Mouse (Mus musculus): Measurements from ENCODE around the gene Ltb.
"Not testable (repeated sequence)": the region's sequence is repeated elsewhere in the genome, so short reads cannot be mapped to it uniquely, and the experiment has no call there.

Ltb gene

GRCm38 (mm10) chr17:35225456-35225855 is 31.2 kb downstream of the Ltb start:
- DNase-seq (ENCODE audit: low spot score in 2 of 2), result no peak

DNA sequence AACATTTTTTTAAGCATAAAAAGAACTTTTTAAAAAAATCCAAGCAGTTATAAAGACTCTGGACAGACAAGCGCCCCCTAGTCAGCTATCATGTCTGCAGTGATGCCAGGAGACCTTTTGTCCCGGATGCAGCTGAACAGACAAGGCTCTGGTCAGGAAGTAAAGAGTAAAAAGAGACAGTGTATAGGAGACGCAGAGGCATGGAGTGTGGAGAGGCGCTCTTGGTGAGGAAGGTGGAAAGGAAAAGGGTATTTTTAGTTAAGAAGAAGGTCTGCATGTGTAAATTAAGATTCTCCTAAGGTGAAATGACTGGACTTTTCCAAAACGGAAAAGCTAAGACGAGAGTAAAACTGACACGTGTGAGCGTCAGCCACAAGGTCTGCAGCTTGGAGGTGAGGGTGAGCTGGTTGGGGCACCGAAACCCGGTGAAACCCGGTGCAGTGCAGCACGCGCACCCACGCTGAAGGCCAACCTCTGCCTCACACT is 32.4 kb downstream of the Ltb start:
- no peak for DNase-seq (ENCODE audit: low spot score in 2 of 2)

- no peak for DNase-seq (ENCODE audit: low spot score in 2 of 2)
These were observed 36.8 kb downstream of the Ltb start for GRCm38 (mm10) chr17:35231022-35231421.

GRCm38 (mm10) chr17:35232043-35232442 is 37.8 kb downstream of the Ltb start:
- peak; percentile 69 to 91 for DNase-seq (ENCODE audit: low spot score in 2 of 2)

GRCm38 (mm10) chr17:35232659-35233058 is 38.4 kb downstream of the Ltb start:
- DNase-seq (ENCODE audit: low spot score in 2 of 2), result no peak

DNA sequence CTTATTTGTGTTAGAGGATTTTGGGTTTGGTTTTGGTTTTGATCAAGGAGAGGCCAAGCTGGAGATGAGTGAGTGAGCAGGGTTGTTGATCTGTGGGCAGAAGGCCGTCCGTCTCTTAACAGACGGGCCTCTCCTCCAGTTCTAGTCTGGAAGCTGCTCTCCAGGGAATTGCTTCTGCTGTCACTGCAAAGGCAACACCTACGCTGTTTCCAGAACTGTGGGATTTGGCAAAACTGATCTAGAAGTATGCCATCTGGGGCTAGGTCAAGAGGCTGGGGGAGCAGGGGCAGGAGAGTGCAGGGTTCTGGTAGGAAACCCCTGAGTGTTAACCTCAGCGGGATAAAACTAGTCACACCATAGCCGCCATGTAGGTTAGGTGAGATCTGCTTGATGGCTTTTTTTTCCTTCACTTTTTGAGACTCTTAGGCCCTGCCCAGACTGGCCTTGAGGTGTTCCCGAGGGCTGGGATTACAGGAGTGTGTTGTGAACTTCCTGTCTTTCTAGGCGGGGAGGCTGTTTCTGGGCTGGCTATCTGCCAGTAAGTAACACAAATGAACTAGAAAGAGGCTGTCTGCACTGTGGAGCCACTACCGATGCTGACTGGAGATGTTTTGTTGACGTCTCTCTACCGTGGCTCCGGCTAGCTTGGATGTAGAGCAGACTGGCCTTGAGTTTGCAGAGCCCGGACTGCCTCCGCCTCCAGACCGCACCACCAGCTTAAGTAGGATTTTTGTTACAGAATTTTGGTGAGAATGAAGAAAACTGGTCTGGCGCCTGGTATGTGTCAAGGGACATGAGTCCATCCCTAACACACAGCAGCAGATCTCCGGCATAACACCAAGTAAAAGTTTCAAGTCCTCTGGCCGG is 39.1 kb downstream of the Ltb start, which contains the start of gene Atp6v1g2:
Gene Atp6v1g2 (plus strand): TSS at position 547 of the 867 bp plus-strand sequence.
- no peak for DNase-seq (ENCODE audit: low spot score in 2 of 2)

DNA sequence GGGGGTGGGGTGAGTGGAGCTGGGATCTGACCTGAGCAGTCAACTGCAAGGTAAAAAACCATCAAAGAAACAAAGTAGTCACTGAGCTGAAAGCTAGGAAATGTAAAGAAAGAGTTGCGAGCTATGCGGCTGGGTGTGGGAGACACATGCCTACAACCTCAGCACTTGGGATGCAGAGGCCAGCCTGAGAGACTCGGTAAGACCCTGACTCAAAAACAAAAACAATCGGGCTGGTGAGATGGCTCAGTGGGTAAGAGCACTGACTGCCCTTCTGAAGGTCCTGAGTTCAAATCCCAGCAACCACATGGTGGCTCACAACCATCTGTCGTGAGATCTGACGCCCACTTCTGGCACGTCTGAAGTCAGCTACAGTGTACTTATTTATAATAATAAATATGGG is 39.9 kb downstream of the Ltb start:
- not testable (repeated sequence) for DNase-seq (ENCODE audit: low spot score in 2 of 2)

GRCm38 (mm10) chr17:35234903-35235302 is 40.7 kb downstream of the Ltb start:
- DNase-seq (ENCODE audit: low spot score in 2 of 2), result peak in 1 of 2 experiments; percentile 43

DNA sequence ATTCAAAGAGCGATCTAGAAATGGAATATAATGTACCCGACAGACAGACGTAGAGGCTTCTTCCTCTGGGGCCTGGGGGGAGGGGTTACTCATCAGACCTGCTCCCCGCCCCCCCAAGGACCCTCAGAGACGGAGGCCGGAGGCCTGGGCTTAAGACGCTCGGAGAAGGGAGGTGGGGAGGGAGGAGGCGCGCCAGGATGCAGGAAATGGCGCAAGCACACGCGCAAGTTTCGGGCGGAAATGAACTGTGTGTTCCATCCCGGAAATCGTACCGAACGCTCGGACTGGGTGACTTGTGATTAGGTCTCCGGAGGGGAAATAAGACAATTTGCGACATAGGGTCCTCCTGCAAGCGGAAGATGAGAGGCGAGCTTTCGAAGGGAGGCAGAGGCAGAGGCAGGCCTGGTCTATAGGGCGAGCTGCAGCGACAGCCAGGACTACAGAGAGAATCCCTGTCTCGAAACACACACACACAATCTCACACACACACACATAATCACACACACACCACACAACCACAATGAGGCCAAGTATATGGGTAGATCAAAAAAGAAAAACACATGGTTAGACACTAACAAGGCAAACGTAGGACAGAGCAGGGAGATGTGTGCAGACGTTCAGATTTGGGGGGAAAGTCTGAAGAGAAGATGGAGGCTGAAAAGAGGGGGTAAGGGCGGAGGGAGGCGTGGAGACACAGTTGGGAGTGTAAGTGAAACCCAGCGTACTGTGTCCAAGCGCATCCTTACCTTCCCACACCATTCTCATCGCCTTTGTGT is 41.6 kb downstream of the Ltb start, which contains the start of gene Nfkbil1:
Gene Nfkbil1 (minus strand): TSS at position 179 of the 776 bp plus-strand sequence.
- peak; percentile 88 to 90 for DNase-seq (ENCODE audit: low spot score in 2 of 2)

- peak; percentile 87 to 98 for DNase-seq (ENCODE audit: low spot score in 2 of 2)
These were observed 42.1 kb downstream of the Ltb start for GRCm38 (mm10) chr17:35236390-35236746.

GRCm38 (mm10) chr17:35236996-35237395 is 42.8 kb downstream of the Ltb start:
- DNase-seq (ENCODE audit: low spot score in 2 of 2), result no peak

GRCm38 (mm10) chr17:35237504-35237903 is 43.3 kb downstream of the Ltb start:
- no peak for DNase-seq (ENCODE audit: low spot score in 2 of 2)

DNA sequence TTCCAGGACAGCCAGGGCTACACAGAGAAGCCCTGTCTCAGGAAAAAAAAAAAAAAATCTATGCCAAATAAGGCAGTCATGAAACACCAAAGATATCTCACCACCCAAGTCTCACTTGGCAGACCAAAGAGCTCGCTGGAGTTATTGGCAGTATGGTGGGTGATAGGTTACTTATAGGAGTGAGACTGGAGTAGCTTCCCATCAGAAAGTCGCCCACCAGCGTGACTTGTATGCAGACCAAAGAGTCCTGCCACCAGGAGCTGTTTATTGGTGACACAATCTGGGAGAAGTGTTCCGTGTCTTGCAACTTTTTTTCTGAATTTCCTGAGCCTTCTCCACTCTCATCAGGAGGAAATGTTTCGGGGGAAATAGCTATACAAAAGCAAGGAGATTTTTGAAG is 45.5 kb downstream of the Ltb start:
- no peak for DNase-seq (ENCODE audit: low spot score in 2 of 2)

GRCm38 (mm10) chr17:35240384-35241304 is 46.4 kb downstream of the Ltb start:
- DNase-seq (ENCODE audit: low spot score in 2 of 2), result no peak

DNA sequence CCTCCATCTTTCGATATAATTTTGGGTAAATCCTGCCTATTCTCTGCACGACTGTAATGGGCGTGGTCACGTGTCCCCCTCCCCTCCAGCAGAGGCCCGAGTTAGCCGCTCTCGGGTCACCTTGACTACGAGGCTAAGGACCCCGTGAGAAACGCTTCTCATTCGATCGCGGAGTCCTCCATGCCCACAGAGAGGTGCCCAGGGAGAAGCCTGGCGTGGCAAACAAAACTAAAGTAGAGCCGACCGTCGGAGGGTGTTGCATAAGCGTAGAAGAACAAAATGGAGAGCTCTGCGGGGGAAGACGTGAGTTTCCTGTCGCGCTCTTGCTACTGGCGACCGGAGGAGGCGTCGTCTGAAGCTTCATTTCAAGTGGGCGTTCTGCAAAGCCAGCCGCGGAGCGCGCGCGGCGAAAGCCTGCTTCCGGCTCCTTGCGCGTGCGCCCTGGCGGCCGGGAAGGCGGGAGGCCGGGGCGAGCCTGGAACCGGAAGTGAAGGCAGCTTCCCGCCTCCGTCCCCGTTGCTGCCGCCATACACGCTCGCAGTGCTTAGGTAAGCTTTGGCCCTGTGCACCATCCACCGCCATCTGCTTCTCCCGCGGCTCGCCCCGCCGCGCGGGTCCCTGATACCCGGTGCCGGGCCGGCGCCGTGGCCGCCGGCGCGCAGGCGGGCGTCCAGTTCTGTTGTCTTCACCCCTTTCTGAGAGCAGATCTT is 47.2 kb downstream of the Ltb start, which contains the start of gene Ddx39b:
Gene Ddx39b (plus strand): TSS at position 442 of the 710 bp plus-strand sequence.
- DNase-seq (ENCODE audit: low spot score in 2 of 2), result peak; percentile 95 to 97

- peak in 1 of 2 experiments; percentile 41 for DNase-seq (ENCODE audit: low spot score in 2 of 2)
These were observed 48.0 kb downstream of the Ltb start for GRCm38 (mm10) chr17:35242015-35242941.

DNA sequence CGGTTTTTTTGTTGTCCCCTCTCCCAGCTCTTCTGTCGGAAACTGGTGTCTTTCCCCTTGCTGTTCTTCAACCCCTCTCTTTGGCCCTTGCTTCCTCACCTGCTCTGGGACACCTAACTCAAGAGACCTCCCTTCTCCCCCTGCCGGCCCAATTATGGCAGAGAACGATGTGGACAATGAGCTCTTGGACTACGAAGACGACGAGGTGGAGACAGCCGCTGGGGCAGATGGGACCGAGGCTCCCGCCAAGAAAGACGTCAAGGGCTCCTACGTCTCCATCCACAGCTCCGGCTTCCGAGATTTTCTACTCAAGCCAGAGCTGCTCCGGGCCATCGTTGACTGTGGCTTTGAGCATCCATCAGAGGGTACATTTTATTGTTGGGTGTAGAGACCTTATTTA is 48.8 kb downstream of the Ltb start:
- peak in 1 of 2 experiments; percentile 60 for DNase-seq (ENCODE audit: low spot score in 2 of 2)

DNA sequence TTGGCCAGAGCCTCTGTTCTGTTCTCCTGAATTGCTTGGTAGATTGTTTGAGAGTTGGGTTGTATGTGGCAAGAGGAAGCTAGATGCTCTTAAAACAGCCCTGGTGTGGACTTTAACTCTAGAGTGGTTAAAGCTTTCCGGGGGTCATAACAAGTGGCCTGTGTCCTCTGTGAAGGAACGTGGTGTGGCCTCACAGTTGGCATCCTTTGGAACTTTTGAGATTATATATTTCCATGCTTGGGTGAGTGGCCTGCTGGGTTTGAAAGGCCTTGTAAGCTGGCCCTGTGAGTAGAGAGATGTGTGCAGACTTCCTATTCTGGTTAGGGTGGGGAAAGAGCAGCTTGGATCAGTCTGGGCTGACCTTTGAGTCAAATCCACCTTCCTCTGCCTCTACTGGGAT is 50.8 kb downstream of the Ltb start:
- no peak for DNase-seq (ENCODE audit: low spot score in 2 of 2)
